Mouse (Mus musculus): Measurements from ENCODE around the gene Enpp1. TPM values are rescaled to one million over a fixed set of nuclear protein-coding genes. Genes with fewer than 3 reads are reported as not detected.

Enpp1 gene
- polyA plus RNA-seq, 1 experiment from 2014 or later: 6.3 TPM

DNA sequence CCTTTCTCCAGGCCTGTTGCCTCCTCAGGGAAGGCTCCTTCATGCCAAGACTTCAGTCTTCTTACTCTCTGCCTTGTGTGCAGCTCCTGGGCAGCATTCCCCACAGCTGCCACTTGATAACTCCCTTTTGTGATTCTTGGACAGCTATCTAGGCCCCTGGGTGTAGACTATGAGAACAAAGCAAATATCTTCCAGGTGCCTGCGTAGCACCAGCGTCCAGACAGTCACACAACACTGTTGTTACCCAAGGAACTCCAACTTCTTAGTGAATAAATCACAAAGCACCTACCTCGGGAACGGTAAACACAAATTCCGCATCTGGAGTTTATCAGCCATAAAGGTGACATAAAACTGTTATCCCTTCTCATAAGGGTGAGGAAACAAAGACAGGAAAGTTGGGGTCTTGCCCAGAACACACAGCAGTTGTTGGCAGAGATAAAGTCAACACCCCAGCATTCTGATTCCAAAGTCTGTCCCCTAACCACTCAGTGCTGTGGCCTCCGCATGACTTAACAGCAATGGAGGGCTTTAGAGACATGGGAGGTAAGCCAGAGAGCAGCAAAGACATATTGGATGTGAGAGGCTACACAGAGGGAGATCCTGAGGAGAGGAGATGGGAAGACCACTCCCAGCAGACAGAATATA is 13.7 kb downstream of the Enpp1 start:
- no peak overlapping the region for H3K4me3 ChIP-seq (ENCODE audit: low read depth, low read length)
- no peak overlapping the region for H3K9ac ChIP-seq (ENCODE audit: low read depth, low read length)
- no peak overlapping the region for H3K4me2 ChIP-seq
- no peaks in the 10 kb centered on the region for H3K9me3 ChIP-seq (replicated peaks; ENCODE audit: control insufficient read depth, low read length)
- H3K27me3 ChIP-seq (ENCODE audit: control insufficient read depth, insufficient read depth, low read length): no peaks in the 10 kb centered on the region
- H3K4me1 ChIP-seq (ENCODE audit: control insufficient read depth, insufficient read depth, low read length): no peaks in the 10 kb centered on the region
- ATAC-seq (replicated peaks; ENCODE audit: insufficient number of reproducible peaks, low FRiP score, low TSS enrichment): no peak
- H3K36me3 ChIP-seq (ENCODE audit: control insufficient read depth, insufficient read depth, low read length): no peaks in the 10 kb centered on the region
- no peak overlapping the region for H3K27ac ChIP-seq (ENCODE audit: low read depth, low read length)
- WGBS (ENCODE audit: insufficient replicate concordance): 64% methylated on average over 6 of the region's 6 CpGs

- no peak overlapping the region for H3K4me3 ChIP-seq (ENCODE audit: low read depth, low read length)
- H3K27me3 ChIP-seq (ENCODE audit: control insufficient read depth, insufficient read depth, low read length): no peaks in the 10 kb centered on the region
- H3K4me2 ChIP-seq: no peak overlapping the region
- no peaks in the 10 kb centered on the region for H3K9me3 ChIP-seq (replicated peaks; ENCODE audit: control insufficient read depth, low read length)
- H3K27ac ChIP-seq (ENCODE audit: low read depth, low read length): no peak overlapping the region
- no peaks in the 10 kb centered on the region for H3K4me1 ChIP-seq (ENCODE audit: control insufficient read depth, insufficient read depth, low read length)
- WGBS (ENCODE audit: insufficient replicate concordance): 82% methylated on average over 3 of the region's 3 CpGs
- no peaks in the 10 kb centered on the region for H3K36me3 ChIP-seq (ENCODE audit: control insufficient read depth, insufficient read depth, low read length)
- no peak overlapping the region for H3K9ac ChIP-seq (ENCODE audit: low read depth, low read length)
- ATAC-seq (replicated peaks; ENCODE audit: insufficient number of reproducible peaks, low FRiP score, low TSS enrichment): no peak
These were observed 15.2 kb downstream of the Enpp1 start for GRCm38 (mm10) chr10:24696761-24697160.

DNA sequence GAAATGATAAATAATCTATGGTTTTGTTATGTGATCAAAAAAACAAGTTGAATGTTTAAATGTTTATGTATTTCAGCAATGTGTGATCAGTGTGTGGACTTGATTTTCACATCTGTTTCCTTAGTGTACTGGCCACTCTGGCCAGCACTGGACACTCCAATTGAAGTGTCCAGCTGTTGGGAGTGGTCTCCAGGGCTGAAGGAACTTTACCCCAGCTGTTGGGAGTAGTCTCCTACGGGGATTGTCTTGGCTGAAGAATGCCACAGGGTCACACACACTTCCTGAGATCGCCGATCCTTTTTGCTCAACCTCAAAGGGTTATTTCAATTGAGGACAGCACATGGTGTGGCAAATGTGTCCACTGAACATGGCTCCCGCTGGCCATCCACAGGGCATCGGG is 16.2 kb downstream of the Enpp1 start:
- H3K4me1 ChIP-seq (ENCODE audit: control insufficient read depth, insufficient read depth, low read length): no peaks in the 10 kb centered on the region
- no peaks in the 10 kb centered on the region for H3K27me3 ChIP-seq (ENCODE audit: control insufficient read depth, insufficient read depth, low read length)
- H3K4me3 ChIP-seq (ENCODE audit: low read depth, low read length): no peak overlapping the region
- H3K9me3 ChIP-seq (replicated peaks; ENCODE audit: control insufficient read depth, low read length): no peaks in the 10 kb centered on the region
- no peak overlapping the region for H3K4me2 ChIP-seq
- WGBS (ENCODE audit: insufficient replicate concordance): 71% methylated on average over 5 of the region's 5 CpGs
- ATAC-seq (replicated peaks; ENCODE audit: insufficient number of reproducible peaks, low FRiP score, low TSS enrichment): no peak
- H3K36me3 ChIP-seq (ENCODE audit: control insufficient read depth, insufficient read depth, low read length): no peaks in the 10 kb centered on the region
- no peak overlapping the region for H3K9ac ChIP-seq (ENCODE audit: low read depth, low read length)
- no peak overlapping the region for H3K27ac ChIP-seq (ENCODE audit: low read depth, low read length)

GRCm38 (mm10) chr10:24682518-24683104 is 29.3 kb downstream of the Enpp1 start:
- H3K4me1 ChIP-seq (ENCODE audit: control insufficient read depth, insufficient read depth, low read length): no peaks in the 10 kb centered on the region
- H3K27ac ChIP-seq (ENCODE audit: low read depth, low read length): no peak overlapping the region
- no peaks in the 10 kb centered on the region for H3K27me3 ChIP-seq (ENCODE audit: control insufficient read depth, insufficient read depth, low read length)
- 74% methylated on average over 7 of the region's 7 CpGs for WGBS (ENCODE audit: insufficient replicate concordance)
- ATAC-seq (replicated peaks; ENCODE audit: insufficient number of reproducible peaks, low FRiP score, low TSS enrichment): no peak
- H3K4me2 ChIP-seq: no peak overlapping the region
- no peaks in the 10 kb centered on the region for H3K9me3 ChIP-seq (replicated peaks; ENCODE audit: control insufficient read depth, low read length)
- no peaks in the 10 kb centered on the region for H3K36me3 ChIP-seq (ENCODE audit: control insufficient read depth, insufficient read depth, low read length)
- no peak overlapping the region for H3K9ac ChIP-seq (ENCODE audit: low read depth, low read length)
- no peak overlapping the region for H3K4me3 ChIP-seq (ENCODE audit: low read depth, low read length)

DNA sequence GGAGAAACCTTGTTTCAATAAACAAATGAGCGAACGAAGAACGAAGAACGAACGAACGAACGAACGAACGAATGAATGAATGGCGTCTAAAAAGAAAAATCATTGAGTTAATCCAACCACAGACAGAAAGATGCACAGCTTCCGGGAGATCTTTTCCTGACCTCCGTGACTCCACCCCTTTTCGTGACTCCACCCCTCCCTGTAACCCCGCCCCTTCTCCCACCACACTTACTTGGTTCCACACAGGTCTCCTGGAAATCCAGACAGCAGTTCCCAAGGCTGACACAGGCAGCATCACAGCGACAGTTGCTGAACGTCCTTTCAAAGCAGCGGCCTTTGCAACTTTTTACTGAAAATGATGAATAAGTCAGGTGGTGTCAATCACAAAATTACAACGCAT is 34.3 kb downstream of the Enpp1 start:
- no peak for ATAC-seq (replicated peaks; ENCODE audit: insufficient number of reproducible peaks, low FRiP score, low TSS enrichment)
- Histone ChIP-seq H3K27me3 (ENCODE audit: control insufficient read depth, insufficient read depth, low read length) (no peaks in the 10 kb centered on the region), H3K4me1 (ENCODE audit: control insufficient read depth, insufficient read depth, low read length) (no peaks in the 10 kb centered on the region), H3K4me3 (ENCODE audit: low read depth, low read length) (no peak overlapping the region), H3K9me3 (replicated peaks; ENCODE audit: control insufficient read depth, low read length) (no peaks in the 10 kb centered on the region), H3K4me2 (no peak overlapping the region), H3K9ac (ENCODE audit: low read depth, low read length) (no peak overlapping the region), H3K36me3 (ENCODE audit: control insufficient read depth, insufficient read depth, low read length) (no peaks in the 10 kb centered on the region), H3K27ac (ENCODE audit: low read depth, low read length) (no peak overlapping the region)
- WGBS (ENCODE audit: insufficient replicate concordance): 82% methylated on average over 18 of the region's 18 CpGs

DNA sequence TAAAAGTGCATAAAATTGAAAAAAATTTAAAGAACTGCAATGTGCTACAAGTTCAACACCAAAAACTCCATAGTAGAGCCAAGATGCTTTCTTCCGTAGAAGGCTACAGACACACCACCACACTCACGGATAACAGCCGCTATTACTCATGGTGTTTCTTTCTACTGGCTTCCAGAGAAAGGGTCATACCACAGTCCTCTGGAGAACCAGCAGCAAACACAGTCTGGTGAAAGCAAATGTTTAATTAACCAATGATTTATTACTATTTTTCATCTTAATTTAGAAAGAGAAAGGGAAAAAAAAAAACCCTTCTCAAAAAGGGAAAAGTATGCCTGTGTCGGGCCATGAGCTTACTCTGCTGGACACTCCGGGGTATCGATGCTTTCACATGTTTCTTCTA is 37.7 kb downstream of the Enpp1 start:
- no peaks in the 10 kb centered on the region for H3K4me1 ChIP-seq (ENCODE audit: control insufficient read depth, insufficient read depth, low read length)
- H3K27me3 ChIP-seq (ENCODE audit: control insufficient read depth, insufficient read depth, low read length): no peaks in the 10 kb centered on the region
- 75% methylated on average over 6 of the region's 6 CpGs for WGBS (ENCODE audit: insufficient replicate concordance)
- no peak overlapping the region for H3K4me2 ChIP-seq
- H3K9ac ChIP-seq (ENCODE audit: low read depth, low read length): no peak overlapping the region
- no peak for ATAC-seq (replicated peaks; ENCODE audit: insufficient number of reproducible peaks, low FRiP score, low TSS enrichment)
- no peak overlapping the region for H3K27ac ChIP-seq (ENCODE audit: low read depth, low read length)
- no peaks in the 10 kb centered on the region for H3K36me3 ChIP-seq (ENCODE audit: control insufficient read depth, insufficient read depth, low read length)
- H3K9me3 ChIP-seq (replicated peaks; ENCODE audit: control insufficient read depth, low read length): no peaks in the 10 kb centered on the region
- no peak overlapping the region for H3K4me3 ChIP-seq (ENCODE audit: low read depth, low read length)

DNA sequence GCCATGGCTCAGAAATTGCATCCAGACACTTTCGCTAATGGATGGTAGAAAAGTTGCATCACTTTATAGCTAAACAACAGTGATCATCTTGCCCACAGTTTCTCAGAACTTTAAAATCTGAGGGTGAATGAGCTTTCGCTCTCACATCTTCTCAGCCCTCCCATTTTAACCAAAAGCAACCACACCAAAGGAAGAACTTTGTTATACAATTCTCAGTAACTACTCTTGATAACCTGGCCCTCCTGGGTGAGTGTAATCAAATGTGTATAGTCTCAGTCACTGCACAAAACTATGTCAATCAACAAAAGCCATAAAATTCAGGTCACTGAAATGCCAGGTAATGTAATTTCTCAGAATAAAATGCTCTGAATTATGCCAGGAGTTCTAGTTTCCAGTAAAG is 39.0 kb downstream of the Enpp1 start:
- ATAC-seq (replicated peaks; ENCODE audit: insufficient number of reproducible peaks, low FRiP score, low TSS enrichment): no peak
- Histone ChIP-seq H3K4me2 (no peak overlapping the region), H3K4me3 (ENCODE audit: low read depth, low read length) (no peak overlapping the region), H3K36me3 (ENCODE audit: control insufficient read depth, insufficient read depth, low read length) (no peaks in the 10 kb centered on the region), H3K9me3 (replicated peaks; ENCODE audit: control insufficient read depth, low read length) (no peaks in the 10 kb centered on the region), H3K27ac (ENCODE audit: low read depth, low read length) (no peak overlapping the region), H3K9ac (ENCODE audit: low read depth, low read length) (no peak overlapping the region), H3K4me1 (ENCODE audit: control insufficient read depth, insufficient read depth, low read length) (no peaks in the 10 kb centered on the region), H3K27me3 (ENCODE audit: control insufficient read depth, insufficient read depth, low read length) (no peaks in the 10 kb centered on the region)
- WGBS (ENCODE audit: insufficient replicate concordance): 93% methylated on average over 2 of the region's 2 CpGs

DNA sequence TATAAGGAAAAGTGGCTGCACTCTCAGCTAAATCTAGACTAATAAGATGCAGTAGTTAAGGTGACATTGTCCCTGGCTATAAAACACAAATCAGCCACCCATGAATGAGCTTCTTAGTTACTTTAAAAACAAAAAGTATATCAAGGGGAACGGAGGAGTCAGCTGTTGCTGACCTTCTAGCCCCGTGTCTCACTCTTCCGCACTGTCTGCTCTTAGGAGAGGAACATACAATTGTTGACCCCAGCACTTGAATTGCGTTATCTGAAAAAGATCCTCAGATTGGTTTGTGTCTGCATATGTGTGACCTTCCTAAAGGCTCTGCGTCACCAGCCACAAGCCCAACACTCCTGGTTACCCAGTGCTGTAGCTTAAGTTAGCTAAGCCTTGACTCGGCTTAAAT is 41.4 kb downstream of the Enpp1 start:
- no peak overlapping the region for H3K4me3 ChIP-seq (ENCODE audit: low read depth, low read length)
- H3K27me3 ChIP-seq (ENCODE audit: control insufficient read depth, insufficient read depth, low read length): no peaks in the 10 kb centered on the region
- H3K9me3 ChIP-seq (replicated peaks; ENCODE audit: control insufficient read depth, low read length): no peaks in the 10 kb centered on the region
- 84% methylated on average over 6 of the region's 6 CpGs for WGBS (ENCODE audit: insufficient replicate concordance)
- no peaks in the 10 kb centered on the region for H3K4me1 ChIP-seq (ENCODE audit: control insufficient read depth, insufficient read depth, low read length)
- H3K4me2 ChIP-seq: no peak overlapping the region
- no peaks in the 10 kb centered on the region for H3K36me3 ChIP-seq (ENCODE audit: control insufficient read depth, insufficient read depth, low read length)
- H3K27ac ChIP-seq (ENCODE audit: low read depth, low read length): no peak overlapping the region
- ATAC-seq (replicated peaks; ENCODE audit: insufficient number of reproducible peaks, low FRiP score, low TSS enrichment): no peak
- H3K9ac ChIP-seq (ENCODE audit: low read depth, low read length): no peak overlapping the region

GRCm38 (mm10) chr10:24650990-24651569 is 60.9 kb downstream of the Enpp1 start:
- Histone ChIP-seq H3K9me3 (replicated peaks; ENCODE audit: control insufficient read depth, low read length) (no peaks in the 10 kb centered on the region), H3K27ac (ENCODE audit: low read depth, low read length) (no peak overlapping the region), H3K9ac (ENCODE audit: low read depth, low read length) (no peak overlapping the region), H3K4me1 (ENCODE audit: control insufficient read depth, insufficient read depth, low read length) (no peaks in the 10 kb centered on the region), H3K27me3 (ENCODE audit: control insufficient read depth, insufficient read depth, low read length) (no peaks in the 10 kb centered on the region), H3K4me2 (no peak overlapping the region), H3K36me3 (ENCODE audit: control insufficient read depth, insufficient read depth, low read length) (no peaks in the 10 kb centered on the region), H3K4me3 (ENCODE audit: low read depth, low read length) (no peak overlapping the region)
- no peak for ATAC-seq (replicated peaks; ENCODE audit: insufficient number of reproducible peaks, low FRiP score, low TSS enrichment)
- WGBS (ENCODE audit: insufficient replicate concordance): 83% methylated on average over 11 of the region's 11 CpGs

All from heart, embryonic 11.5 days (tissue).